Mouse (Mus musculus): ENCODE measurements at regions not wholly inside any gene's neighbourhood (a gene's known extent, or its start where the extent isn't known, plus 50 kb on each side); places are given as distances from the start of the nearest gene placed in this dataset.

GRCm38 (mm10) chr2:21951279-21951678, 276.0 kb upstream of the Myo3a start:
- Histone ChIP-seq H3K4me2 (ENCODE audit: low read depth) (no peak overlapping the region), H3K27me3 (ENCODE audit: control insufficient read depth, insufficient read depth, low read length) (no peaks in the 10 kb centered on the region), H3K36me3 (replicated peaks; ENCODE audit: control insufficient read depth, insufficient read depth, low read depth) (no peaks in the 10 kb centered on the region), H3K9me3 (ENCODE audit: control insufficient read depth, low read length) (no peaks in the 10 kb centered on the region), H3K4me3 (ENCODE audit: insufficient read depth in 1 of 2, low read depth in 2 of 2, low read length in 2 of 2) (no peak overlapping the region), H3K27ac (no peak overlapping the region), H3K4me1 (replicated peaks; ENCODE audit: control insufficient read depth in 2 of 2, insufficient read depth in 2 of 2, low read length in 1 of 2) (no peaks in the 10 kb centered on the region), H3K9ac (replicated peaks) (no peak overlapping the region)
- TF ChIP-seq EP300 (IDR thresholded peaks at IDR 0.05; ENCODE audit: low read depth) (no peak), CTCF (IDR thresholded peaks at IDR 0.05; ENCODE audit: low read depth) (no peak)
- ATAC-seq (ENCODE audit: insufficient read depth) (no peak), DNase-seq (ENCODE audit: low read depth in 3 of 3, low spot score in 3 of 3) (no peak)
- 41% methylated on average over 3 of the region's 3 CpGs for WGBS (ENCODE audit: insufficient replicate concordance)

GRCm38 (mm10) chr2:21956112-21956963, 271.0 kb upstream of the Myo3a start:
- DNase-seq (ENCODE audit: low read depth in 3 of 3, low spot score in 3 of 3): no peak
- WGBS (ENCODE audit: insufficient replicate concordance): 50% methylated on average over 3 of the region's 3 CpGs
- Histone ChIP-seq H3K4me1 (replicated peaks; ENCODE audit: control insufficient read depth in 2 of 2, insufficient read depth in 2 of 2, low read length in 1 of 2) (no peaks in the 10 kb centered on the region), H3K27ac (no peak overlapping the region), H3K27me3 (ENCODE audit: control insufficient read depth, insufficient read depth, low read length) (no peaks in the 10 kb centered on the region), H3K4me3 (ENCODE audit: insufficient read depth in 1 of 2, low read depth in 2 of 2, low read length in 2 of 2) (no peak overlapping the region), H3K9ac (replicated peaks) (no peak overlapping the region), H3K9me3 (ENCODE audit: control insufficient read depth, low read length) (no peaks in the 10 kb centered on the region), H3K4me2 (ENCODE audit: low read depth) (no peak overlapping the region), H3K36me3 (replicated peaks; ENCODE audit: control insufficient read depth, insufficient read depth, low read depth) (no peaks in the 10 kb centered on the region)
- TF ChIP-seq EP300 (IDR thresholded peaks at IDR 0.05; ENCODE audit: low read depth) (no peak), CTCF (IDR thresholded peaks at IDR 0.05; ENCODE audit: low read depth) (no peak)
- no peak for ATAC-seq (ENCODE audit: insufficient read depth)

- TF ChIP-seq CTCF (IDR thresholded peaks at IDR 0.05; ENCODE audit: low read depth) (peak; percentile 60), EP300 (IDR thresholded peaks at IDR 0.05; ENCODE audit: low read depth) (no peak)
- Histone ChIP-seq H3K27me3 (ENCODE audit: control insufficient read depth, insufficient read depth, low read length) (no peaks in the 10 kb centered on the region), H3K27ac (no peak overlapping the region), H3K9ac (replicated peaks) (no peak overlapping the region), H3K4me2 (ENCODE audit: low read depth) (no peak overlapping the region), H3K36me3 (replicated peaks; ENCODE audit: control insufficient read depth, insufficient read depth, low read depth) (no peaks in the 10 kb centered on the region), H3K4me3 (ENCODE audit: insufficient read depth in 1 of 2, low read depth in 2 of 2, low read length in 2 of 2) (no peak overlapping the region), H3K4me1 (replicated peaks; ENCODE audit: control insufficient read depth in 2 of 2, insufficient read depth in 2 of 2, low read length in 1 of 2) (peaks cover 2 to 4% of the 10 kb centered on the region in 2 experiments), H3K9me3 (ENCODE audit: control insufficient read depth, low read length) (no peaks in the 10 kb centered on the region)
- no peak for ATAC-seq (ENCODE audit: insufficient read depth)
- WGBS (ENCODE audit: insufficient replicate concordance): under 1% methylated on average over 3 of the region's 3 CpGs
- peak; percentile 24 to 47 (median 26) for DNase-seq (ENCODE audit: low read depth in 3 of 3, low spot score in 3 of 3)
Measured at GRCm38 (mm10) chr2:21958365-21958764, 268.9 kb upstream of the Myo3a start.

GRCm38 (mm10) chr2:21958802-21959201, 268.5 kb upstream of the Myo3a start:
- no peak for DNase-seq (ENCODE audit: low read depth in 3 of 3, low spot score in 3 of 3)
- ATAC-seq (ENCODE audit: insufficient read depth): no peak
- 46% methylated on average over 3 of the region's 3 CpGs for WGBS (ENCODE audit: insufficient replicate concordance)
- Histone ChIP-seq H3K9me3 (ENCODE audit: control insufficient read depth, low read length) (no peaks in the 10 kb centered on the region), H3K4me3 (ENCODE audit: insufficient read depth in 1 of 2, low read depth in 2 of 2, low read length in 2 of 2) (no peak overlapping the region), H3K4me2 (ENCODE audit: low read depth) (no peak overlapping the region), H3K27me3 (ENCODE audit: control insufficient read depth, insufficient read depth, low read length) (no peaks in the 10 kb centered on the region), H3K36me3 (replicated peaks; ENCODE audit: control insufficient read depth, insufficient read depth, low read depth) (no peaks in the 10 kb centered on the region), H3K4me1 (replicated peaks; ENCODE audit: control insufficient read depth in 2 of 2, insufficient read depth in 2 of 2, low read length in 1 of 2) (peaks cover 6 to 8% of the 10 kb centered on the region in 2 experiments), H3K27ac (no peak overlapping the region), H3K9ac (replicated peaks) (no peak overlapping the region)
- TF ChIP-seq CTCF (IDR thresholded peaks at IDR 0.05; ENCODE audit: low read depth): no peak
- no peak for TF ChIP-seq EP300 (IDR thresholded peaks at IDR 0.05; ENCODE audit: low read depth)

DNA sequence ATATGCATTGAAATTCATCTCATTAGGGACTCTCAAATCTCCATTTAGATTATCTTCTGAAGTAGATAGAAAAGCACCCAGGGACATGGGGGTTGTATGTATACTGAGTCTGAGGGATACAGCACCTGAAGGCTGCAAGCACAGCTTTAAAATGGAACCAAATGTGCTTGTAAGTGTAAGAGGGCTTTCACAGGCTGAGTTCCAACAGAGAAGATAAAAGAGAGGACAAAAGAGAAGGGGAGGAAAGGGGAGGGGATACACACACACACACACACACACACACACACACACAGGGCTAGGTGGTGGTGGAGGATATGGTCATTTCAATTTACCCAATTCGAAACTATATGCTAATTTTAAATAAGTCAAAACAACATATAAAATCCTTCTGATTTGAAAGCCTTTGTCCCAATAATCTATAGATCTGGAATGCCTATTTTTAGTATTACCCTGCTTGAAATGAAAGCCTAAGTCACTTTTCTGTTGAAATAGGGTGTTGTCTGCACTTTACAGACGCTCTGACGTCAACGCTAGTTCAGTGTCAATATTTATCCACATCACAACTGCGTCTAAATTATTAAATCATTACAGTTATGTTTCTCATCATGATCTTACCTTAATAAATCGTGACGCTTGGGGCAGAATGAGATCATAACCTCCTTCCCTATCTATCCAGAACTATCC, 263.8 kb upstream of the Myo3a start:
- Histone ChIP-seq H3K4me1 (replicated peaks; ENCODE audit: control insufficient read depth in 2 of 2, insufficient read depth in 2 of 2, low read length in 1 of 2) (peaks cover 15 to 19% of the 10 kb centered on the region in 2 experiments), H3K27ac (peak overlapping the region; percentile 82), H3K9me3 (ENCODE audit: control insufficient read depth, low read length) (no peaks in the 10 kb centered on the region), H3K4me3 (ENCODE audit: insufficient read depth in 1 of 2, low read depth in 2 of 2, low read length in 2 of 2) (peak overlapping the region; percentile 21 to 34; a peak in 3 of 4 replicates), H3K9ac (replicated peaks) (peak overlapping the region; percentile 32), H3K4me2 (ENCODE audit: low read depth) (peak overlapping the region; percentile 68), H3K36me3 (replicated peaks; ENCODE audit: control insufficient read depth, insufficient read depth, low read depth) (no peaks in the 10 kb centered on the region), H3K27me3 (ENCODE audit: control insufficient read depth, insufficient read depth, low read length) (no peaks in the 10 kb centered on the region)
- peak; percentile 58 for ATAC-seq (ENCODE audit: insufficient read depth)
- no peak for TF ChIP-seq CTCF (IDR thresholded peaks at IDR 0.05; ENCODE audit: low read depth)
- no peak for TF ChIP-seq EP300 (IDR thresholded peaks at IDR 0.05; ENCODE audit: low read depth)
- DNase-seq (ENCODE audit: low read depth in 3 of 3, low spot score in 3 of 3): peak in 2 of 3 experiments; percentile 13 to 36
- 2% methylated on average over 7 of the region's 7 CpGs for WGBS (ENCODE audit: insufficient replicate concordance)

All from liver, embryonic 14.5 days (tissue).